Mouse (Mus musculus): ENCODE results near the gene Scrn1.

DNA sequence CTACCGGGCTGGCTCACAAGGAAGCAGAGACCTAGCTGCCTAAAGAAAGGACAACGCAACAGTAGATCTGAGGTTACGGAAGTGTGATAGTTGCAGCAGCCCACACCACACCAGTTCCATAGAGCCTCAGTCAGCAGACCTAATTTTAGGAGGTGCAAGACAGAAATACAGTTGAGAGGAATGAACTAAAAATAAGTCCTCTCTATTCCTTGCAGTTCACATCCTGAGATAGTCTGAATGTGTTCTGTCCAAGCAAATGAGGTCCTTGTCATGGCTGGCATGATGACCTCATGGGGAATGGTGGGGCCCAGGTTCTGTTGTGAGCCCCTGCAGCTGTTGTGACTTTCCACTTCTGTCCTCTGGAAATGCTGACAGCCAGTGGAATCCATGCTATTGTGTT is 98.9 kb downstream of the Scrn1 start:
- no peak for TF ChIP-seq CTCF (IDR thresholded peaks at IDR 0.05; ENCODE audit: control insufficient read depth, insufficient read depth, insufficient replicate concordance, low read depth, low read length)
- TF ChIP-seq POLR2A (IDR thresholded peaks at IDR 0.05; ENCODE audit: control insufficient read depth, low read depth, low read length), result no peak

Data from testis, adult 2 months (tissue).